Mouse (Mus musculus): Measurements from ENCODE around the gene Iqce. TPM values are rescaled to one million over a fixed set of nuclear protein-coding genes. Genes with fewer than 3 reads are reported as not detected.

Gene Iqce
- polyA plus RNA-seq, 1 experiment, result 11.0 TPM

DNA sequence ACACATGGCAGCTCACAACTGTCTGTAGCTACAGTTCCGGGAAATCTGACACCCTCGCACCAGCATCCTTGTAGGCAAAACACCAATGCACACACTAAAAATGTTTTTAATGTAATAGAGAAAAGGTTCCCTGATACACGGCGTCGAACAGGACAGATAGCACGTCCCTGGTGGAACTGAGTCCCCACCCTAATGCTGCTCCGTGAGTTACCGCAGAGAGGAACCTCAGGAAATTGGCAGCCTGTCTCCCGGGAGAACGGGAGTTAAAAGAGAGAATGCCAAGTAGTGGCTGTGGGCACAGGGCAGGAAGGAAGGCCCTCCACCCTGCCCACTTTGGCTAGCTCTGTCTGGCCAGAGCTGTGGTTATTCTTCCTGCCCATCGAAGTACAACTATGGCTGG, 50.9 kb downstream of the Iqce start:
- Histone ChIP-seq H3K4me3 (replicated peaks; ENCODE audit: control insufficient read depth, low read depth, low read length) (no peak overlapping the region), H3K4me1 (ENCODE audit: control insufficient read depth, insufficient read depth, low read length) (no peaks in the 10 kb centered on the region), H3K27ac (ENCODE audit: control insufficient read depth, insufficient read depth, low read depth, low read length, poor library complexity) (no peak overlapping the region)
- no peak for TF ChIP-seq CTCF (IDR thresholded peaks at IDR 0.05; ENCODE audit: control insufficient read depth, insufficient read depth, low read length)
- no peak for TF ChIP-seq POLR2A (IDR thresholded peaks at IDR 0.05; ENCODE audit: borderline replicate concordance, control insufficient read depth, low read depth, low read length)
- WGBS, result 50% methylated on average over 11 of the region's 11 CpGs

DNA sequence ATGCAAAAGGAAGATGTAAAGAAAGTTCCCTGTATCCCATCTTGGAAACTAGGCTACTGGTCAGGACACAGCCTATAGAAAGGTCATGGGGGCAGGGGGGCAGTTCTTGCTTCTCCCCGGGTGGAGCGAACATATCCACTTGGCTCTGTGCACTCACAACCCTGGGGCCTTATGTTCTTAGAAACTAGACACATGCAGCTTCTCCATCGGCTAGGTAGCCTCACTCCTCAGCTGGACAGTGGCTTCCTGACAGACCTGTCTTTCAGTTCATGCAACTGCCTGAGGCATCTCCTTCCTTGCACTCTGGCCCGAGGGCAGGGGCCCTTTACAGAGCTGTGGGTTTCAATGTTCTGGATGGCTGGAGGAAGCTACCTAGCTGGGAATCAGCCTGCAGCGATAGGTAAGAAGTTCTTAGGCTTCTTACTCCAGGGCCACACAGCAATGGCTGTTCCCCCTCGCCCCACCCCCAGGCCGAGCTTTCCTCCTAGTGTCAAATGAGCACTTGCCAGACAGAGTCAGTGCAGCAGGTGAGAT, 52.2 kb downstream of the Iqce start:
- TF ChIP-seq CTCF (IDR thresholded peaks at IDR 0.05; ENCODE audit: control insufficient read depth, insufficient read depth, low read length) (no peak), POLR2A (IDR thresholded peaks at IDR 0.05; ENCODE audit: borderline replicate concordance, control insufficient read depth, low read depth, low read length) (no peak)
- Histone ChIP-seq H3K4me1 (ENCODE audit: control insufficient read depth, insufficient read depth, low read length) (no peaks in the 10 kb centered on the region; the same call in 1 of the 2 replicates), H3K4me3 (replicated peaks; ENCODE audit: control insufficient read depth, low read depth, low read length) (no peak overlapping the region), H3K27ac (ENCODE audit: control insufficient read depth, insufficient read depth, low read depth, low read length, poor library complexity) (no peak overlapping the region)
- WGBS, result 76% methylated on average over 7 of the region's 7 CpGs

DNA sequence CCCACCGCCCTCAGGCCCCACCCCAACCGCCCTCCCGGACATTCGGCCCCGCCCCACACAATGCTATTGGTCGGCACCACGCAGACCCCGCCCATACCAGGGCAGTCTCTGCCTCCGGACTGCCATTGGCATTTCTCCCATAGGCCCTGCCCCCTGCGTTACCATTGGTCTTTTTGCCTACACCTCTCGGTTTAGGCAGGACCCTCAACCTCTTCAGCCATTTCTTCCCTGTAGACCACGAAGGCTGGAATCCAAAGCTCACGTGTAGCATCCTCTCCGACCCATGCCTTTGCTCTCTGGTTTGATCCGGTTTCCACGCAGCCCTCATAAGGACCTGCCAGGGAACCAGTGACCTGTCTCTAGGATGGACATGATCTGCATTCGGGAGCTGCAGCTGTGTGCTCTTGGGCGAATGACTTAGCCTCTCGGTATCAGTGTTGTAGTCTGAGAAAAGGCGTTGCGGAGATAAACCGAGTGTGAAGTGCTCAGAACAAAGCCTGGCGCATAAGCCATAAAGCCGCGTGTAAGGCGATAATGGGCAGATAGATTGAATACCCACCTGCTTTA, 53.0 kb downstream of the Iqce start:
- H3K4me1 ChIP-seq (ENCODE audit: control insufficient read depth, insufficient read depth, low read length), result peaks cover 1% of the 10 kb centered on the region
- H3K4me3 ChIP-seq (replicated peaks; ENCODE audit: control insufficient read depth, low read depth, low read length), result peak overlapping the region; percentile 54
- H3K27ac ChIP-seq (ENCODE audit: control insufficient read depth, insufficient read depth, low read depth, low read length, poor library complexity), result no peak overlapping the region
- TF ChIP-seq CTCF (IDR thresholded peaks at IDR 0.05; ENCODE audit: control insufficient read depth, insufficient read depth, low read length) (no peak), POLR2A (IDR thresholded peaks at IDR 0.05; ENCODE audit: borderline replicate concordance, control insufficient read depth, low read depth, low read length) (no peak)
- WGBS, result 13% methylated on average over 26 of the region's 26 CpGs

DNA sequence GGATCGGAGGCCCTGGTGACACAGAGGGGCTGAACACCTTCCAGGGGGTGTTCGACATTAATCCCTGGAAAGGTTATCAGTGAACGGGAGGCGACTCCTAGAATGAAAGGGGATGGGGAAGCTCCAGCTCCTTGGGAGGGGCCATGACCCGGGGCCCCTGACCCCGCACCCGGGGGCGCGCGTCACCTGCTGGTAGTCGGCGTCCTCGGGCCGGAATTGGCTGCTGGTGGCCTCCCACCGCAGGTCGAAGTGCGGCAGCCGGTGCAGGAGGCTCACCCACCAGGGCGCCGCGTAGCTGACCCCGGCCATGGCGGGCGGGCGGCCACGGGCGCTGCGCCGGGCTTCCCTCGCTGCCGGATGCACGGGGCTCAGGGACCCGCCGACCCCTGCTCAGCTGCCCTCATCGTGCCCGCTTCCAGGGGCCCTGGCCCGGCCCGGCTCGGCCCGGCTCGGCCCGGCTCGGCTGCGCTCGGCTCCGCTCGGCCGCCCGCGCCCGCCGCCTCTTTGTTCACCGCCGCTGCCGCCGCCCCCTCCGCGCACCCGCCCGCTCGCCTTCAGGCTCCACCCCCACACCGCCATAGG, 53.6 kb downstream of the Iqce start, which contains the start of gene Ttyh3:
TSS of gene Ttyh3 (minus strand) at position 513 of the 582 bp plus-strand sequence.
- Histone ChIP-seq H3K27ac (ENCODE audit: control insufficient read depth, insufficient read depth, low read depth, low read length, poor library complexity) (peak within 1 kb of the TSS; percentile 71), H3K4me3 (replicated peaks; ENCODE audit: control insufficient read depth, low read depth, low read length) (peak within 1 kb of the TSS; percentile 74), H3K4me1 (ENCODE audit: control insufficient read depth, insufficient read depth, low read length) (peaks cover 1% of the 10 kb centered on the region)
- no peak for TF ChIP-seq CTCF (IDR thresholded peaks at IDR 0.05; ENCODE audit: control insufficient read depth, insufficient read depth, low read length)
- TF ChIP-seq POLR2A (IDR thresholded peaks at IDR 0.05; ENCODE audit: borderline replicate concordance, control insufficient read depth, low read depth, low read length), result peak; percentile 36; the same call in 1 of the 2 replicates
- under 1% methylated on average over 56 of the region's 62 CpGs for WGBS

DNA sequence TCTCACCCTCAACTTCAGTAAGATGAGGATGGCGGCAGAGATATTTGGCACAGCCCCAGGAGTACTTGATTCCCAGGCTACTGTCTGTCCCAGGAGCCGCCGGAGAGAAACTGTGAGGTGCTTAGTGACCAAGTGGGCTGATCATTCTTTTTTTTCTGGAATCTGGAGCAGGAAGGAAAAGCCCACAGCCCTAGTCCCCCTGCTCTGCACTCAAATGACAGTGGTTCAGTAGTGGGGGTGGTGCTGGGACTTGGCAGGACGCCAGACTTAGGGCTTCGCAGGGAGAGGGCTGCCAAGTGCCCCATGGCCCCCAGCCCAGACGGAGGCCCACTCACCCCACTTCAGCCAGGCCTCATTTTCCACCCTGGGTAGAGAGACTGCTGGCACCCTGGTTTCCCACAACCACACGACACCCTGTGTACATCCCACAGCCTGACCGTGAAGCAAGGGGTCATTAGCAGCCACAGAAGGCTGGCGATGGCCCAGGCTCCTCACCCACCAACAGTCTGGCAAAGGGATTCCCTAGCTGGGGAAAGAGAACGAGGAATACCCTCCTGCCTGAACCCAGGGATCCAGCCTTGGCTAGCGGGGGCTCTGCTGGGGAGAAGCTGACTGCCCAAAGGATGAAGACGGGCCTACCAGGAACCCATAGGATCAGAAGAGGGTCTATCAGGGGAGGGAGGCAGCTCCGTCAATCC, 54.2 kb downstream of the Iqce start:
- peaks cover 3% of the 10 kb centered on the region for H3K4me1 ChIP-seq (ENCODE audit: control insufficient read depth, insufficient read depth, low read length)
- H3K27ac ChIP-seq (ENCODE audit: control insufficient read depth, insufficient read depth, low read depth, low read length, poor library complexity), result 0 out of 2 replicates have a peak overlapping the region, but pooled peaks have one; percentile 1
- peak overlapping the region; percentile 74 for H3K4me3 ChIP-seq (replicated peaks; ENCODE audit: control insufficient read depth, low read depth, low read length)
- WGBS, result 6% methylated on average over 13 of the region's 13 CpGs
- TF ChIP-seq CTCF (IDR thresholded peaks at IDR 0.05; ENCODE audit: control insufficient read depth, insufficient read depth, low read length), result no peak
- TF ChIP-seq POLR2A (IDR thresholded peaks at IDR 0.05; ENCODE audit: borderline replicate concordance, control insufficient read depth, low read depth, low read length), result no peak

DNA sequence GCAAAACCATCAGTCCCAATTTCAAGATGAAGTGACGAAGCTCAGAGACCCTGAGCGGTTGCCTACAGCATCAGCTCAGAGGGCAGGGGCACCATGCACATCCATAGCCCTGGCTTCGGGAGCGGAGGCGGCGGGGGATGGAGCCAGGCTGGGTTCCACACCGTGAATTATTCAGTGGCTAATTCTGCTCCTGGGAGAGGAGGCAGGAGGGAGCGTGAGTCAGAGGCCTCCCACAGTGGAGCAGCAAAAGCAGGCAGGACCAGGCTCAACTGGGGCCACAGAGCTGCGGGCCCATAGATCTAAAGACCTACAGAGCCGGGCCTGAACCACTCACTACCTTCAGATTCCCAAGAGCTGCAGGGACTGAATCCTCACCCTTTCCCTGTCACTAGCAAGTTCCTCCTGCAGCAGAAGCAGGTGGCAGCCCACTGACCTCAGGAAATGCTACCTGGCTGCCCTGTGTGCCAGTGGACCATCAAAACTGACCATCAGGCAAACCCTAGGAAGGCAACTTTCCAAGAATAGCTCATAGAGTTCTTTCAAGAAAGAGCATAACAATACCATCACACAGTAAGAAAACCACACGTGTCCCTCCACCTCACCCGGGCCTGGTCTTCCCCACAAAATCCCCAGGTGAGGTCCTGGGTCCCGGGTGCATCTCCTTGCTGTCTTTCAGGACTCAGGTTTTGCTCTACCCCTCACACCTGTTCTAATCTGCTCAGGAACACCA, 55.0 kb downstream of the Iqce start:
- Histone ChIP-seq H3K4me3 (replicated peaks; ENCODE audit: control insufficient read depth, low read depth, low read length) (peak overlapping the region; percentile 32), H3K27ac (ENCODE audit: control insufficient read depth, insufficient read depth, low read depth, low read length, poor library complexity) (no peak overlapping the region; the same call in 1 of the 2 replicates)
- TF ChIP-seq CTCF (IDR thresholded peaks at IDR 0.05; ENCODE audit: control insufficient read depth, insufficient read depth, low read length) (no peak), POLR2A (IDR thresholded peaks at IDR 0.05; ENCODE audit: borderline replicate concordance, control insufficient read depth, low read depth, low read length) (no peak)

DNA sequence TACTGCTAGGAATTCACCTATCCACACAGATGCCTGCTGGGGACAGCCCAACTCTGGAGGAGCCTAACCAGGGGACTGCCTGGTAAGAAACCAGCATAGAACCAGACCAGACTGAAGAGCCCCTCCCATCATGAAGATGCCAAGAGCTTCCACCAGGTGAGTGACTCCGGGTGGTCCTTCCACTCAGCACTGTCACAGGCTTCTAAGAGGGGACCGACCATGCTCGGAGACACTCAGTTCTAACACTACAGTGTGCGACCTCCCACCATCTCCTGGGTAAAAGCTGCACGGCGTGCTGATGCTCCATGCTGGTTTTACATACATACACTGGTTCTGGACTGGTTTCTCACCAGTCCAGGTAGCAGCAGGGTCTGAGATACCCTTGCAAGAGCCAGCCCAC, 56.0 kb downstream of the Iqce start:
- Histone ChIP-seq H3K4me3 (replicated peaks; ENCODE audit: control insufficient read depth, low read depth, low read length) (no peak overlapping the region), H3K27ac (ENCODE audit: control insufficient read depth, insufficient read depth, low read depth, low read length, poor library complexity) (no peak overlapping the region), H3K4me1 (ENCODE audit: control insufficient read depth, insufficient read depth, low read length) (peaks cover 10% of the 10 kb centered on the region)
- 96% methylated on average over 6 of the region's 6 CpGs for whole genome bisulfite sequencing
- TF ChIP-seq POLR2A (IDR thresholded peaks at IDR 0.05; ENCODE audit: borderline replicate concordance, control insufficient read depth, low read depth, low read length) (no peak), CTCF (IDR thresholded peaks at IDR 0.05; ENCODE audit: control insufficient read depth, insufficient read depth, low read length) (no peak)

More for the DNA sequence above, 55.0 kb downstream of the Iqce start:
- WGBS, result 73% methylated on average over 13 of the region's 13 CpGs
- H3K4me1 ChIP-seq (ENCODE audit: control insufficient read depth, insufficient read depth, low read length), result peaks cover 5% of the 10 kb centered on the region

Data from bone marrow, adult 2 months (tissue).